Mouse (Mus musculus) forebrain, embryonic 10.5 days (tissue): Measurements from ENCODE around the gene Tpcn1. TPM values are rescaled to one million over a fixed set of nuclear protein-coding genes. Genes with fewer than 3 reads are reported as not detected.
A peak's percentile ranks its signal among the peaks of the same experiment; 100 is the strongest.

Experiments
- DNase-seq: peaks from one replicate; pipeline ENCODE4 v3.0.0-alpha.2; 2017; ENCODE audit warnings: low spot score; ENCODE audit errors: extremely low spot score
- H3K27ac ChIP-seq: fragments of 300-500 bp; sonication (generic); 2 replicates; pipeline ENCODE4 v1.5.1; 2016; ENCODE audit warnings: mild to moderate bottlenecking
- H3K27me3 ChIP-seq: fragments of 300-500 bp; sonication (generic); 2 replicates; pipeline ENCODE4 v1.6.1; 2016; ENCODE audit warnings: mild to moderate bottlenecking; ENCODE audit not compliant: poor library complexity, severe bottlenecking
- H3K36me3 ChIP-seq: fragments of 300-500 bp; sonication (generic); replicated peaks from 2 replicates; pipeline ENCODE4 v1.6.1; 2016; ENCODE audit warnings: mild to moderate bottlenecking, moderate library complexity
- H3K4me1 ChIP-seq: fragments of 300-500 bp; sonication (generic); 2 replicates; pipeline ENCODE4 v1.6.1; 2016
- H3K4me3 ChIP-seq: fragments of 300-500 bp; sonication (generic); 2 replicates; pipeline ENCODE4 v1.5.1; 2016; ENCODE audit warnings: mild to moderate bottlenecking, moderate library complexity
- H3K9me3 ChIP-seq: fragments of 300-500 bp; sonication (generic); 2 replicates; pipeline ENCODE4 v1.6.1; 2016; ENCODE audit warnings: mild to moderate bottlenecking, moderate library complexity
- WGBS: fragments of 180-500 bp; shearing (Covaris S2); methylation state at CpG from one replicate; pipeline ENCODE4 v1.1.7; 2016; 5-methylcytosine and 5-hydroxymethylcytosine counted together
- polyA plus RNA-seq: library from polyadenylated mRNA; unstranded; fragments of >200 nt; fragmentation: Nextera tagmentation; extraction: Ambion mirVana; gene quantifications from 2 replicates; pipeline ENCODE4 v1.2.1, GENCODE M21; 2016

Gene Tpcn1
- polyA plus RNA-seq, 1 experiment from 2014 or later: 11.7 TPM

DNA sequence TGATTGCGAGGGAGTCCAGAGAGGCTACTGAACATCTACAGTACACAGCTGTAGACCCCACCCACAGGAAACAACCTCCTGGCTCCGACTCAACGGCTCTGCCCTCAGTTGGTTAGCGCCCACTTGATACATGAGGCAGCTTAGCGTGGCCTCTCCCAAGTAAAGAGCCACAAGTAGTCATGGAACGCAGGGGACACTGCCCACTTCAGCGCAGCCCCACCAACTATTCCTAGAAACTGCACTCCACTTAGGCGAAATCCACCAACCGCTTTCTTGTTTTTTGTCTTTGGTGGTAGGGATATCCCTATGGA is 902 bp downstream of the Tpcn1 start:
- Histone ChIP-seq H3K27ac (peak overlapping the region; percentile 89), H3K9me3 (0 out of 2 replicates have a peak, but pooled peaks cover 3% of the 10 kb centered on the region), H3K4me1 (peaks cover 44% of the 10 kb centered on the region), H3K36me3 (peaks cover 24% of the 10 kb centered on the region), H3K27me3 (peaks cover 6% of the 10 kb centered on the region; the same call in 1 of the 2 replicates), H3K4me3 (peak overlapping the region; percentile 81)
- no peak for DNase-seq
- 37% methylated on average over 9 of the region's 9 CpGs for WGBS

DNA sequence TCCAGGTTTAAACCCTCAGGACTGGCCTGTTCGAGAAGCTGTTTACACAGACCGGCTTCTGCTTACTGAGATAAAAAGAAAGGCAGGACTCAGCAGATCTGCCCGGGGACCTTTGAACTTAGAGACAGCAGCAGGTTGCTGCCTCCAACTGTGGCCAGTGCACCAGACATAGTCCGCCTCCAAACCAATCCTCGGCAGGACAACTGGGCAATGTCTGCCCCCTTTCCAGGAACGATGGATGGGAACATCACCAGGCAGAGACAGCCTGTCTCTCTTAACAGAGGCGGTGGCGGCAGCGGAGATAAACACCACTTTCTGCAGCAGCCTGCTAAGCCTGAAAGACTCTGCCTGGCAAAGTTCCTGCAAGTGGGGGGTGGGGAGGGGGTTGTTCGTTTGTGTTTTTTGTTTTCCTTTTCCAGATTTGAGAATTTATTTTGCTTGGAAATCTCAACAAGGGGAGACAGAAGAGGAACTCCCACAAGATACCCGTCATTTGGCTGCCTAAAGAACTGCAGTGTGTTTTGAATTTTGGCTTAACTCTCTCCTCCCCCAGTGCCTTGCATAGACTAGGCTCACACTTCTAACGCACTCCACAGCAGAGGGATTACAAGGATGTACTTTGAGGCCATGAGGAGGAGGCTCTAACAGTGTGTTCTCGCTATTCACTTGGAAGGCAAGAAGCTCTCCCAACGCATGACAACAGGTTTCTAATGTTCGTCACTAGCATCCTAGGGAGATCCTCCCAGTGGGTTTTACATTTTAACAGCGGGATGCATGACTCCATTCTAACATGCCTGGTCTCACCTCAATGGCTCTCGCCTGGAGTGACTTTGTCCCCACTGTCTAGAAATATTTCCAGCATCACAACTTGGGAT is 1.5 kb downstream of the Tpcn1 start:
- Histone ChIP-seq H3K9me3 (0 out of 2 replicates have a peak, but pooled peaks cover 3% of the 10 kb centered on the region), H3K27ac (peak overlapping the region; percentile 89; the same call in 1 of the 2 replicates), H3K4me3 (peak overlapping the region; percentile 81), H3K36me3 (peaks cover 27% of the 10 kb centered on the region), H3K4me1 (peaks cover 44% of the 10 kb centered on the region), H3K27me3 (peaks cover 6% of the 10 kb centered on the region; the same call in 1 of the 2 replicates)
- WGBS: 14% methylated on average over 17 of the region's 17 CpGs
- DNase-seq: no peak

GRCm38 (mm10) chr5:120584968-120585367 is 3.5 kb downstream of the Tpcn1 start:
- no peak overlapping the region for H3K27ac ChIP-seq
- H3K9me3 ChIP-seq: no peaks in the 10 kb centered on the region
- peaks cover 6% of the 10 kb centered on the region; the same call in 1 of the 2 replicates for H3K27me3 ChIP-seq
- no peak for DNase-seq
- H3K4me1 ChIP-seq: peaks cover 46% of the 10 kb centered on the region
- H3K36me3 ChIP-seq: peaks cover 40% of the 10 kb centered on the region
- H3K4me3 ChIP-seq: no peak overlapping the region
- WGBS: 36% methylated on average over 15 of the region's 15 CpGs

DNA sequence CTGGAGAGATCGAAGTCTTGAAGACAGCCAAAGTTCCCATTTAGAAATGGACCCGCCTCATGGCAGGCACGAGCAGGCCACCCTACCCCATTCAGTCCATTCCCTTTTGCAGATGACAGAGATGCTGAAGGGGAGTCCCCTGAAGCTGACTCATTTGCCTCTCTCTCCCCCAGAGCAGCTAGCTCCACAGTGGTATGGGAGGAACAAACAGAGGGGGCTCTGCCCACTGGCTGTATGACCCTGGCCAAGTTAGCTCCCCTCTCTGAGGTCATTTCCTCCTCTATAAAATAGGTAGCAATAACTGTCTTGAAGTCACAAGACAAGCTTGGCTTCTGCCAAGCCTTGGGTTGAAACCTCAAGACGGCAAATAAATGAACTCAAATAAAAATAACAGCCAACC is 5.0 kb downstream of the Tpcn1 start:
- 95% methylated on average over 4 of the region's 4 CpGs for WGBS
- no peak overlapping the region for H3K27ac ChIP-seq
- H3K4me3 ChIP-seq: no peak overlapping the region
- no peaks in the 10 kb centered on the region for H3K9me3 ChIP-seq
- no peak for DNase-seq
- peaks cover 42% of the 10 kb centered on the region for H3K36me3 ChIP-seq
- peaks cover 54% of the 10 kb centered on the region for H3K4me1 ChIP-seq
- H3K27me3 ChIP-seq: peaks cover 6% of the 10 kb centered on the region; the same call in 1 of the 2 replicates

DNA sequence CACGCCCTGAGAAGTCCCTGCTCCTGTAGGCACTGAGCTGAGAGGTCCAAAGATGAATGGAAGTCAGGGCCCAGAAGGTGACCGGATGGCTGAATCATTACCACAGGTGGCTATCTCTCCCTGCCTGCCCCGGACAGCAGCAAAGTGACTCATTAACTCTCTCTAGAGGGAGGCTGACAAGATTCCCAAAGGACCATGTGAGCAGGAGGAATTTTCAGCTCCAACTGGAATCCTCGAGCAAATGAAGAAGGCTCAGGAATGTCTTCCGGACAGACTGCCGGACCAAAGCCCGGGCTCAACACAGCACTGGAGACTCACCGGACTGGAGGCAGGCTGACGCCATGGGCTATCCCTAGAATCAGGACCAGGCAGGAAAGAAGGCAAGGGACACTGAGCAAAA is 6.5 kb downstream of the Tpcn1 start:
- Histone ChIP-seq H3K4me1 (peaks cover 48% of the 10 kb centered on the region), H3K9me3 (no peaks in the 10 kb centered on the region)

GRCm38 (mm10) chr5:120579898-120580626 is 8.4 kb downstream of the Tpcn1 start:
- no peaks in the 10 kb centered on the region for H3K9me3 ChIP-seq
- H3K27me3 ChIP-seq: no peaks in the 10 kb centered on the region
- H3K36me3 ChIP-seq: peaks cover 42% of the 10 kb centered on the region
- H3K4me3 ChIP-seq: no peak overlapping the region
- H3K4me1 ChIP-seq: peaks cover 40% of the 10 kb centered on the region
- 94% methylated on average over 26 of the region's 26 CpGs for WGBS
- DNase-seq: no peak
- H3K27ac ChIP-seq: peak overlapping the region; percentile 31; the same call in 1 of the 2 replicates

More for the DNA sequence above, 6.5 kb downstream of the Tpcn1 start:
- no peak overlapping the region for H3K4me3 ChIP-seq
- no peak for DNase-seq
- H3K36me3 ChIP-seq: peaks cover 42% of the 10 kb centered on the region
- H3K27ac ChIP-seq: no peak overlapping the region
- 93% methylated on average over 9 of the region's 9 CpGs for WGBS
- no peaks in the 10 kb centered on the region for H3K27me3 ChIP-seq

DNA sequence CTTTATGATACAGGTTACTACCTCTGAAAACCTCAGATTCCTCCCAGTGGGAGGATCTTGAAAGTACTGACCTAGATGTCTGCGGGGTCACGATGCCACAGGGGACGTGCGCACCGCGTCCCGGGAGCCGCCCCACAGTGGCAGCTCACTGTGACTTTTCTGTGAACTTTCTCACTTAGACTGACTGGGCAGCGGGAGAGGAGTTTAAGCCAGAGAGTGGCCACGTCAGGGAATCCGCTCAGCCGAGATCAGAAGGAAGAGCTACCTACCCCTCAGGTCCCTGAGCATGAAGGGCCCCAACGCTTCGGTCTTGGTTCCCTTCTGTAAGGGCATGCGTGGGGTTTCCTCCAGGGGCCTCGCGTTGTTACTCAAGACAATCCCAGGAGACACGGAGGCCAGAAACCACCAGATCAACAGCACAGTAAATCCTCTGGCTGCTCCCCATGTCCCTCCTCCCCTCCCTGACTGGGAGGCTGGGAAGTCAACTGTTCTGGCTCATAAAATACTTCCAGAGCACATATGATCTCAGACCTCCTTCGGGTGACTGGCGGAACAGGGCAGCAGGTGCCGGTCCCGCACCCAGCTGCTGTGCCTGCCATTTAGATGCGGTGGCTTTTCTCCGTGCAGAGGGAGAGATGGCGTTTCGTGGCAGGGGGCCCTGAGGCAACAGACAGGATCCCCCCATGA is 9.1 kb downstream of the Tpcn1 start:
- 77% methylated on average over 26 of the region's 26 CpGs for WGBS

GRCm38 (mm10) chr5:120578504-120579081 is 9.9 kb downstream of the Tpcn1 start:
- Histone ChIP-seq H3K27me3 (no peaks in the 10 kb centered on the region), H3K9me3 (no peaks in the 10 kb centered on the region), H3K27ac (peak overlapping the region; percentile 31), H3K36me3 (peaks cover 27% of the 10 kb centered on the region), H3K4me3 (no peak overlapping the region), H3K4me1 (peaks cover 41% of the 10 kb centered on the region)
- no peak for DNase-seq
- WGBS: 72% methylated on average over 12 of the region's 12 CpGs

More for the DNA sequence above, 9.1 kb downstream of the Tpcn1 start:
- Histone ChIP-seq H3K36me3 (peaks cover 35% of the 10 kb centered on the region), H3K9me3 (no peaks in the 10 kb centered on the region), H3K4me1 (peaks cover 40% of the 10 kb centered on the region), H3K27me3 (no peaks in the 10 kb centered on the region), H3K27ac (peak overlapping the region; percentile 31), H3K4me3 (no peak overlapping the region)
- no peak for DNase-seq

GRCm38 (mm10) chr5:120577935-120578441 is 10.5 kb downstream of the Tpcn1 start:
- no peak for DNase-seq
- Histone ChIP-seq H3K36me3 (peaks cover 21% of the 10 kb centered on the region), H3K4me1 (peaks cover 41% of the 10 kb centered on the region), H3K27ac (peak overlapping the region; percentile 31; the same call in 1 of the 2 replicates), H3K9me3 (no peaks in the 10 kb centered on the region), H3K4me3 (no peak overlapping the region), H3K27me3 (no peaks in the 10 kb centered on the region)
- 70% methylated on average over 10 of the region's 10 CpGs for WGBS

DNA sequence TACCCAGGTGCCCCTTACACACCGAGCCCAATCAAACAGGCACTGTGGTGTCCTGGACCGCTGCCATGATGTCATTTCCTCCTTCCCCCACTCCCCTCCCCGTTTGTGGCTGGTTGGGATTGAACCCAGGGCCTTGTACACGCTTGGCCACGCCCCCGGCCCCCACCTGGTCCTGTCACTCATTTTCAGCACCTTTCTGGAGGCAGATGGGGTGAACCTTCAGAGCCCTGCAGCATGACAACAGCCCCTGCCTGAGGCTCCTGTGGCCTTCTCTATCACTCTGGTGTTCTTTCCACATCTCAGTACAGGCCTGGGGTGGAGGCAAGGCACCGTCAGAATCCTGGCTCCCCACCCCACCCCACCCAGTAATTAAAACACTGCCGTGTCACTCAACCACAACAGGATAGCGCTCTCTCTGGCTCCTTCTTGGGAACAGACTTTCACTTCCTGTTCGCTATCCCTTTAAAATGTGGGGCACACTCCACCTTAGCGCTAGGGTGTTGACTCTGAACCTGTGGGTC is 11.6 kb downstream of the Tpcn1 start:
- 87% methylated on average over 11 of the region's 11 CpGs for WGBS

GRCm38 (mm10) chr5:120574469-120575063 is 13.9 kb downstream of the Tpcn1 start:
- Histone ChIP-seq H3K9me3 (no peaks in the 10 kb centered on the region), H3K27ac (0 out of 2 replicates have a peak overlapping the region, but pooled peaks have one; percentile 11), H3K4me1 (peaks cover 57% of the 10 kb centered on the region), H3K4me3 (no peak overlapping the region), H3K36me3 (no peaks in the 10 kb centered on the region), H3K27me3 (no peaks in the 10 kb centered on the region)
- no peak for DNase-seq
- 82% methylated on average over 10 of the region's 10 CpGs for WGBS

More for the DNA sequence above, 11.6 kb downstream of the Tpcn1 start:
- no peak overlapping the region for H3K4me3 ChIP-seq
- H3K9me3 ChIP-seq: no peaks in the 10 kb centered on the region
- peaks cover 13% of the 10 kb centered on the region for H3K36me3 ChIP-seq
- H3K27ac ChIP-seq: 0 out of 2 replicates have a peak overlapping the region, but pooled peaks have one; percentile 7
- no peak for DNase-seq
- no peaks in the 10 kb centered on the region for H3K27me3 ChIP-seq
- peaks cover 41% of the 10 kb centered on the region for H3K4me1 ChIP-seq
